Mouse (Mus musculus): Measurements from ENCODE around the gene Zfhx3. TPM values are rescaled to one million over a fixed set of nuclear protein-coding genes. Genes with fewer than 3 reads are reported as not detected.

Gene Zfhx3
- total and polyA plus RNA-seq, 3 experiments, result 0.11 to 0.30 TPM; not detected in 1

GRCm38 (mm10) chr8:108611792-108612413 lies 669.5 kb downstream of the Zfhx3 start:
- H3K4me3 ChIP-seq (ENCODE audit: low read depth, low read length), result no peak overlapping the region
- H3K9me3 ChIP-seq (replicated peaks), result peaks cover 48% of the 10 kb centered on the region
- no peaks in the 10 kb centered on the region for H3K27me3 ChIP-seq (ENCODE audit: insufficient read depth, low read length)
- no peaks in the 10 kb centered on the region for H3K4me1 ChIP-seq (ENCODE audit: insufficient read depth, low read depth, low read length)
- DNase-seq (ENCODE audit: low spot score) (no peak), ATAC-seq (ENCODE audit: extremely low read depth, insufficient number of reproducible peaks, low FRiP score, poor library complexity, severe bottlenecking) (no peak)
- no peaks in the 10 kb centered on the region for H3K36me3 ChIP-seq (replicated peaks)
- TF ChIP-seq CTCF (IDR thresholded peaks at IDR 0.05; ENCODE audit: low read depth, low read length) (no peak), POLR2AphosphoS5 (IDR thresholded peaks at IDR 0.05; ENCODE audit: insufficient replicate concordance, low read depth, low read length) (no peak), GATA2 (IDR thresholded peaks at IDR 0.05; ENCODE audit: borderline replicate concordance, low read depth, low read length) (no peak), GATA1 (IDR thresholded peaks at IDR 0.05; ENCODE audit: borderline replicate concordance, low read length) (no peak), TAL1 (conservative IDR thresholded peaks at IDR 0.05; ENCODE audit: low read depth, low read length) (no peak)

GRCm38 (mm10) chr8:108612815-108613214 lies 670.4 kb downstream of the Zfhx3 start:
- Histone ChIP-seq H3K4me3 (ENCODE audit: low read depth, low read length) (no peak overlapping the region), H3K4me1 (ENCODE audit: insufficient read depth, low read depth, low read length) (no peaks in the 10 kb centered on the region), H3K36me3 (replicated peaks) (no peaks in the 10 kb centered on the region), H3K9me3 (replicated peaks) (peaks cover 47% of the 10 kb centered on the region), H3K27me3 (ENCODE audit: insufficient read depth, low read length) (no peaks in the 10 kb centered on the region)
- ATAC-seq (ENCODE audit: extremely low read depth, insufficient number of reproducible peaks, low FRiP score, poor library complexity, severe bottlenecking) (no peak), DNase-seq (ENCODE audit: low spot score) (no peak)
- TF ChIP-seq POLR2AphosphoS5 (IDR thresholded peaks at IDR 0.05; ENCODE audit: insufficient replicate concordance, low read depth, low read length) (no peak), CTCF (IDR thresholded peaks at IDR 0.05; ENCODE audit: low read depth, low read length) (no peak), GATA2 (IDR thresholded peaks at IDR 0.05; ENCODE audit: borderline replicate concordance, low read depth, low read length) (no peak), GATA1 (IDR thresholded peaks at IDR 0.05; ENCODE audit: borderline replicate concordance, low read length) (no peak), TAL1 (conservative IDR thresholded peaks at IDR 0.05; ENCODE audit: low read depth, low read length) (no peak)

- Histone ChIP-seq H3K4me1 (ENCODE audit: insufficient read depth, low read depth, low read length) (no peaks in the 10 kb centered on the region), H3K9me3 (replicated peaks) (peaks cover 43% of the 10 kb centered on the region), H3K4me3 (ENCODE audit: low read depth, low read length) (no peak overlapping the region), H3K27me3 (ENCODE audit: insufficient read depth, low read length) (no peaks in the 10 kb centered on the region), H3K36me3 (replicated peaks) (no peaks in the 10 kb centered on the region)
- no peak for TF ChIP-seq TAL1 (conservative IDR thresholded peaks at IDR 0.05; ENCODE audit: low read depth, low read length)
- TF ChIP-seq POLR2AphosphoS5 (IDR thresholded peaks at IDR 0.05; ENCODE audit: insufficient replicate concordance, low read depth, low read length), result no peak
- no peak for TF ChIP-seq GATA2 (IDR thresholded peaks at IDR 0.05; ENCODE audit: borderline replicate concordance, low read depth, low read length)
- no peak for TF ChIP-seq GATA1 (IDR thresholded peaks at IDR 0.05; ENCODE audit: borderline replicate concordance, low read length)
- TF ChIP-seq CTCF (IDR thresholded peaks at IDR 0.05; ENCODE audit: low read depth, low read length), result no peak
- ATAC-seq (ENCODE audit: extremely low read depth, insufficient number of reproducible peaks, low FRiP score, poor library complexity, severe bottlenecking) (no peak), DNase-seq (ENCODE audit: low spot score) (no peak)
Observed at GRCm38 (mm10) chr8:108613280-108613679, 670.8 kb downstream of the Zfhx3 start.

- DNase-seq (ENCODE audit: low spot score) (no peak), ATAC-seq (ENCODE audit: extremely low read depth, insufficient number of reproducible peaks, low FRiP score, poor library complexity, severe bottlenecking) (no peak)
- no peaks in the 10 kb centered on the region for H3K4me1 ChIP-seq (ENCODE audit: insufficient read depth, low read depth, low read length)
- H3K9me3 ChIP-seq (replicated peaks), result peaks cover 69% of the 10 kb centered on the region
- H3K27me3 ChIP-seq (ENCODE audit: insufficient read depth, low read length), result no peaks in the 10 kb centered on the region
- H3K36me3 ChIP-seq (replicated peaks), result no peaks in the 10 kb centered on the region
- no peak for TF ChIP-seq CTCF (IDR thresholded peaks at IDR 0.05; ENCODE audit: low read depth, low read length)
- TF ChIP-seq POLR2AphosphoS5 (IDR thresholded peaks at IDR 0.05; ENCODE audit: insufficient replicate concordance, low read depth, low read length), result no peak
- H3K4me3 ChIP-seq (ENCODE audit: low read depth, low read length), result no peak overlapping the region
Observed at GRCm38 (mm10) chr8:108621296-108621695, 678.9 kb downstream of the Zfhx3 start.

- Histone ChIP-seq H3K36me3 (replicated peaks) (no peaks in the 10 kb centered on the region), H3K27me3 (ENCODE audit: insufficient read depth, low read length) (no peaks in the 10 kb centered on the region), H3K4me1 (ENCODE audit: insufficient read depth, low read depth, low read length) (no peaks in the 10 kb centered on the region), H3K4me3 (ENCODE audit: low read depth, low read length) (no peak overlapping the region), H3K9me3 (replicated peaks) (peaks cover 68% of the 10 kb centered on the region)
- DNase-seq (ENCODE audit: low spot score) (no peak), ATAC-seq (ENCODE audit: extremely low read depth, insufficient number of reproducible peaks, low FRiP score, poor library complexity, severe bottlenecking) (no peak)
- TF ChIP-seq POLR2AphosphoS5 (IDR thresholded peaks at IDR 0.05; ENCODE audit: insufficient replicate concordance, low read depth, low read length) (no peak), TAL1 (conservative IDR thresholded peaks at IDR 0.05; ENCODE audit: low read depth, low read length) (no peak), CTCF (IDR thresholded peaks at IDR 0.05; ENCODE audit: low read depth, low read length) (no peak), GATA2 (IDR thresholded peaks at IDR 0.05; ENCODE audit: borderline replicate concordance, low read depth, low read length) (no peak), GATA1 (IDR thresholded peaks at IDR 0.05; ENCODE audit: borderline replicate concordance, low read length) (no peak)
Observed at GRCm38 (mm10) chr8:108623660-108624059, 681.2 kb downstream of the Zfhx3 start.

- DNase-seq (ENCODE audit: low spot score) (no peak), ATAC-seq (ENCODE audit: extremely low read depth, insufficient number of reproducible peaks, low FRiP score, poor library complexity, severe bottlenecking) (no peak)
- H3K36me3 ChIP-seq (replicated peaks), result no peaks in the 10 kb centered on the region
- H3K4me1 ChIP-seq (ENCODE audit: insufficient read depth, low read depth, low read length), result no peaks in the 10 kb centered on the region
- no peak for TF ChIP-seq POLR2AphosphoS5 (IDR thresholded peaks at IDR 0.05; ENCODE audit: insufficient replicate concordance, low read depth, low read length)
- TF ChIP-seq GATA2 (IDR thresholded peaks at IDR 0.05; ENCODE audit: borderline replicate concordance, low read depth, low read length), result no peak
- no peak for TF ChIP-seq TAL1 (conservative IDR thresholded peaks at IDR 0.05; ENCODE audit: low read depth, low read length)
- no peak for TF ChIP-seq CTCF (IDR thresholded peaks at IDR 0.05; ENCODE audit: low read depth, low read length)
- no peak for TF ChIP-seq GATA1 (IDR thresholded peaks at IDR 0.05; ENCODE audit: borderline replicate concordance, low read length)
- H3K27me3 ChIP-seq (ENCODE audit: insufficient read depth, low read length), result no peaks in the 10 kb centered on the region
- peaks cover 67% of the 10 kb centered on the region for H3K9me3 ChIP-seq (replicated peaks)
- H3K4me3 ChIP-seq (ENCODE audit: low read depth, low read length), result no peak overlapping the region
Observed at GRCm38 (mm10) chr8:108625571-108626120, 683.2 kb downstream of the Zfhx3 start.
